Mouse (Mus musculus): Measurements from ENCODE around the gene Zmym2. TPM values are rescaled to one million over a fixed set of nuclear protein-coding genes. Genes with fewer than 3 reads are reported as not detected.
"Not testable (repeated sequence)": the region's sequence is repeated elsewhere in the genome, so short reads cannot be mapped to it uniquely, and the experiment has no call there.

Gene Zmym2
- 10 to 100 TPM; 37.8 to 48.3 TPM for polyA plus RNA-seq (2017; shearing (Covaris generic))

DNA sequence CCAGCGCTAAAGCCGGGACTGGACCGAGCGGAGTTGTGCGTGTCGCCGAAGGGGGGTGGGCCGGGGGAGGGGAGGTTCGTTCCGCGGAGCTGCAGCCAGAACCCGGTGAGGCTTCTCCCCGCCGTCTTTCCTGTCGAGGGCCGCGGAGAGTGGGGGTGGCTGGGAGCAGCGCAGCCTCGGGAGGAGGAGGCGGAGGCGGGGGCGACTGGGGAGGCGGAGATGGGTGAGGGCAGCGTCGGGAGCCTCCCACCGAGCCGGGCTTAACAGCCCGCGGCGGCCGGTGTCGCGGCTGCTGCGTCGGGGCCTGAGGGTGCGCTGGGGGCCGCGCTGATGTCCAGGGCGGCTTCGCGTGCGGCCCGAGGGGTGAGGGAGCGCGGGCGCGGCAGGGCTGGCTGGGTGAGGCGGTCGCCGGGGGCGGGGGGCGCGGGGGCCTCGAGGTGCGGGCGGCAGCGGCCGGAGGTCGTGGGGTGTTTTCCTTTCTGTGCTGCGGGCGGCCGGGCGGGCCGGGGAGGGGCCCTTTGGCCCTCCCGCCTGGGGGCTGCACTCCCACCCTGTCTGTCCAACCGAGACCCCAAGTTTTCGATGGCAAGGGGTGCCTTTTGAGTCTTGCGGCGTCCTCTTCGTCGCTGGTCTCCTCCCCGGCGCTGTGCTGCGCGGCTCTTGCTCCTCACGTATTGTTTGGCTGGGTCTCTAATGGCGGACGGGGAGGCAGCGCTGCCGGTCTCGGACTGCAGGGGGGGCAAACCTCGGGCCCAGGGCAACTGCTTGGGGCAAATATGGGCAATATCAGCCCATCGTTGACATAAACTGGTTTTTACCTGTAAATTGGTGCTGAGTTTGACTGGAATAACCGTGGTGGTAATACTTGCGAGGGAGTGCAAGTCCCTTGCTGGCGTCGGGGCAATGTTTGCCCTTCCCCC, at the start of gene Zmym2:
Gene Zmym2, plus strand, starts transcription at position 60 of the 920 bp plus-strand sequence.
- ATAC-seq = not testable (repeated sequence)

GRCm38 (mm10) chr14:56844033-56844432, 42.4 kb upstream of the Zmym2 start:
- no peak for ATAC-seq

GRCm38 (mm10) chr14:56844507-56844906, 41.9 kb upstream of the Zmym2 start:
- ATAC-seq = no peak

DNA sequence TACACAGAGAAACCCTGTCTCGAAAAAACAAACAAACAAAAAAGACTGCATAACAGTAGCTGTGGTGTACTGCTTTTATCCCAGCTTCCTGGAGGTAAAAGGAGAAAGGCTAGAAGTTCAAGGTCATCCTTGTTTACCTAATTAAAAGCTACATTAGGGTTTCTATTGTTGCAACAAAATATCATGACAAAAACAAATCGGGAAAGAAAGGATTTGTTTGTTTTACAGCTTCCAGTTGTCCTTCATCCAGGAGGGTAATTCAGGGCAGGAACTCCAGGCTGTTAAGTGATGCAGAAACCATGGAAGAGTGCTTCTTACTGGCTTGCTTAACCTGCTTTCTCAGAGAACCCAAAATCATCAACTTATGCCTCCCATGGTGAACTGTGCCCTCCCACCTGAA, 38.1 kb upstream of the Zmym2 start:
- no peak for ATAC-seq

GRCm38 (mm10) chr14:56849681-56850080, 36.8 kb upstream of the Zmym2 start:
- ATAC-seq = no peak

DNA sequence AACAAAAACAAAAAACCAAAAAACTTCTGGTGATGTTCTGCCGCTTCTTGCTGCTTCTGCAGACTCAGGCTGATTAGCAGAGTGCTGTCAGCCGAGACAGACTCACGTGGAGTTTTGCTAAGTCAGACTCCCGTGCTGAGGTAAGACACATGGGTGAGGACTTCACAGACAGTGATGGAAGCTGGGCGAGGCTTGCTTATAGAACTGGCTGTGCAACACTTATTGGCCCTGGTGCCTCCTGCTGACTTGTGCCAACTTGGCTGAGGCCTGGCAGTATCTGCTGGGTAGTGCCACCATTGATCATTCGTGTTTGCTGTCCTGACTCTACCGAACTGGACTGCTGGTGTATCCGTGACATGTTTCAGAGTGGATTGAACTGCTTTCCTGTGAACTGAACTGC, 22.4 kb upstream of the Zmym2 start:
- ATAC-seq = no peak

GRCm38 (mm10) chr14:56864641-56865040, 21.8 kb upstream of the Zmym2 start:
- ATAC-seq = no peak

DNA sequence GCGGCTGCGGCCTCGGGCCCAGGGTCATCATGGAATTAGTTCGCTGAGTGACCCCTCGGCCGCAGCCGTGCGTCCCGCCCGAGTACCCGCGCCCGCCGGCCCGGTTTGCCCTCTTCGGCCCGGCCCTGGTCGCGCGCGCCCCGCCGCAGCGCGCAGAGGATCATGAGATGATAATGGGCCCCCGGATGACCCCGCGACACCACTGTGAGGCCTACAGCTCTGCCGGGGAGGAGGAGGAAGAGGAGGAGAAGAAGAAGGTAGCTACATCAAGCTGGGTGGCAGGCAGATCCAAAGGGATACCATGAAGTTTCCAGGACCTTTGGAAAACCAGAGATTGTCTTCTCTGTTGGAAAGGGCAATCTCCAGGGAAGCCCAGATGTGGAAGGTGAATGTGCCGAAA, 21.3 kb upstream of the Zmym2 start:
- ATAC-seq = not testable (repeated sequence)

GRCm38 (mm10) chr14:56873525-56873924, 12.9 kb upstream of the Zmym2 start:
- no peak for ATAC-seq

- no peak for ATAC-seq
These were observed 10.8 kb upstream of the Zmym2 start for GRCm38 (mm10) chr14:56875586-56876159.

DNA sequence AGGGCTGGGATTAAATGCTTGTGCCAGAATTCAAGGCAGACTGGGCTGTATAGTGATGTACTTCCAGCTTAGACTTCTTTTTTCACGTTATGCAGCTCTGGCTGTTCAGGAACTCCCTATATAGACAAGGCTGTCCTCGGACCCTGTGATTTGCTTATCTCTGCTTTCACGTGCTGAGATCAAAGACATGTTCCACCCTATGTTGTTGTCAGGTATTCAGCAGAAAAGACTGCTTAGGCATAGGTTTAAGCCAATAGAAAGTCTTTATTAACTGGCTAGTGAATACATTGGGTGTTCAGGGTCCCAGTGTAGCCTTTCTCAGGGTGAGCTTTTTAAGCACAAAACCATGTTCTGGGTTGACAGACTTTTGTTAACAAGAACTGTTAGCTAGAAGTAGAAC, 5.2 kb upstream of the Zmym2 start:
- ATAC-seq = no peak

GRCm38 (mm10) chr14:56883431-56883830, 3.0 kb upstream of the Zmym2 start:
- ATAC-seq = no peak

- peak; percentile 37 for ATAC-seq
These were observed 1.1 kb upstream of the Zmym2 start for GRCm38 (mm10) chr14:56885308-56885771.

DNA sequence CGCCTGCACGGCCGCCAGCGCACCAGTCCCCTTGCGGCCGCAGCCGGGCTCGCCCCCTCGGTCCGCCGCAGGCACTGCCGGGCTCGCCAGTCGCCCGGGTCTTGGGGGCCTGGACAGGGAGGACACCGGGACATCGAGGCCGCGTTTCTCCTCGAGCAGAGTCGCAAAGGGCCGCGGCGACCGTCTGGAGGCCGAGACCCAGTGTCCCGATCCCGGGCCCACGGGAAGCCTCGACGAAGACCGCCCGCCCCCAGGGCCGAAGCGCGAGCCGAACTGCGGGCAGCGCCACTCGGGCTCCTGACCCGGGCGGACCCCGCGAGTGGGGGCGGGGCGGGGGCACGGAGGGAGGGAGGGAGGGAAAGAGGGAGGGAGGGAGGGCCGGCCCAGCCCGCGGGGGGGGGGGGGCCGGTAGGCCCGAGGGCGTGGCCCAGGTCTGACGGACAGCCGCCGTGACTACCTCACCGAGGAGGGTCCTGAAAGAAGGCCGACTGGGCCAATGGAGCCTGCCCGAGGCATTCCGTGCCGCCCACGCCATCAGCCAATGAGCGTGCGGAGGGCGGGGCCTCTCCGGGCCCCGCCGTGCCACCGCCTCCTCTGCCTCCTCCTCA, 363 bp upstream of the Zmym2 start:
- ATAC-seq = peak; percentile 83

DNA sequence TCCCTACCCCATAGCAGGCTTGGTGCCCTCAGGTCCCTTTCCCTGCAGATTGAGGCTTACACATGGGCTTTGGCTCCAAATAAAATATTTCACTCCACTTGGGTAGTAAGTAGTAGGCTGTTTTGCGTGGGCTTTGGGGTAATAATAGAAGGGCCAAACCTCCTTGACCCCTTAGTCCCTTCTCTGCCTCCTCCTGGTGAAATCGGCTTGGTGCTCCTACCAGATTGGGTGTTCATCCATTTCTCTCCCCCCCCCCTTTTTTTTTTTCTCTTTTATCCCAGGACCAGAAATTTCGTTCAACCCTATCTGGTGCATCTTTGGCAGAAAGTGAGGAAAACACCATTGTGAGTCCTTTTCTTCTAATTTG, 1.0 kb downstream of the Zmym2 start:
- ATAC-seq = no peak

DNA sequence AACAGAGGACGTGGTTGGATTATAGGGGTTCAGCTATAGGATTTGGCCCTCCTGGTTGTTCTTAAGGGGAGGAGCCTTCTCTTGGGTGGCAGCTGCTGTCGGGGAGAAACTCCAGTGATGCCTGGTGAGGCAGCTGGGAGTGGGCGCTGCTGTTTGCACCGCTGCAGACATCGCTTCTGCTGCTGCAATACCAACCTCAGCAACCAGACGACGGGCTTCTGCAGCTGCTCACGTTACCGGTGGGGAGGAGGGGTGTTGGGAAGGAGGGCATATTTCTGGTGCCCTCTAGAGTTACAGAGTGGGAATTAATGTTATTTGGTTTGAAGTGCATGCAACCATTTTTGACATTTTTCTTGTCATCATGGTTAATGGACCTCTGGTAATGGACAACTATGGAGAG, 1.4 kb downstream of the Zmym2 start:
- peak; percentile 51 for ATAC-seq

GRCm38 (mm10) chr14:56888416-56888815, 2.0 kb downstream of the Zmym2 start:
- no peak for ATAC-seq

GRCm38 (mm10) chr14:56894417-56894816, 8.0 kb downstream of the Zmym2 start:
- ATAC-seq = no peak

DNA sequence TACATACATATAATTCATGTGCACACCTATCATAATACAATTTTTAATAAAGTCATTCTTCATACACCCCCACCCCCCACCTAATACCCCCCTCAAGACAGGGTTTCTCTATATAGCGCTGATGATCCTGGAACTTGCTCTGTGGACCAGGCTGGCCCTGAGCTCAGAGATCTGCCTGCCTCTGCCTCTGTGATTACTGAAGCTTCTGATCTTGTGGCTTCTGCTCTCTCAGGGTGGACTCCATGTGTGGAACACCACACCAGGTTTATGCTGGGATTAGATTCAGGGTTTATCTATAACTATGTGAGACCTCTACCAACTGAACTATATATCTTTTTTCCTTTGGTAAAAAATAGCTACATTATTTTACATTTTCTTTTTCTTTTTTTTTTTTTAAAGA, 10.1 kb downstream of the Zmym2 start:
- ATAC-seq = no peak

DNA sequence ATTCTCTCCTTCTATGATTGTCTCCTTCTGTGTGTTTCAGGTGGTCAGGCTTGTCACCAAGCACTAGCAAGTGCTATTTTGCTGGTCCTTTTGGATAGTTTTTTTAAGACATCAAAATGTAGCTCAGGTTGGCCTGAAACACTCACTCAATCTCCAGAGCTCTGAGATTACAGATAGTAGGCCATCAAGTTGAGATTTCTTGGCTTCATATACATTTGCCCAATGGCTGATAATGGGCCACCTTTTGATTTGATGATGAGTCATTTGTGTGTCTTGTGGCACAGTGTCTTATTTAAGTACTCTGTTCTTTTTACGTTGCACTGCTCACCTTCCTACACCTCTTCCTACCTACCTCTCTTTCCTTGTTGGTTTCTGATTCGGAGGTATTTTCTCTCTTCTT, 11.0 kb downstream of the Zmym2 start:
- ATAC-seq = no peak

- ATAC-seq = no peak
These were observed 13.2 kb downstream of the Zmym2 start for GRCm38 (mm10) chr14:56899656-56900055.

GRCm38 (mm10) chr14:56903039-56903438, 16.6 kb downstream of the Zmym2 start:
- no peak for ATAC-seq

GRCm38 (mm10) chr14:56905696-56906095, 19.2 kb downstream of the Zmym2 start:
- ATAC-seq = no peak

DNA sequence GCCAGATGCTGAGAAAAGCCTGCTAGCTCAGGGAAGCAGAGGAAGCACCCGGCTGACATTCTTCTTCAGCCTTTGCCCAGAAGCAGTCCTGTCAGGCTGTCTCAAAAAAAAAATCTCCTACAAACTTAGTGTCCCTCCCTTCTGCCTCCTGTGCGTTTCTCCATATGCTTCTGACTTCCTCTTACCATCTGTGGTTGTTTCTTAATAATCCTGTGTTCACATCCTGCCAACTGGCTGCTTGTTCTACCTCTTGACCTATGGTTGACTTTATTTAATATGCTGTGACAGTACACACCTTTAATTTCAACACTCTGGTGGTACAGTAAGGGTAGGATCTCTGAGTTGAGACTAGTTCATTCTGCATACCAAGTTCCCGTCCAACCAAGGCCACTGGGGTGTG, 32.1 kb downstream of the Zmym2 start:
- no peak for ATAC-seq
